Mouse (Mus musculus) layer of hippocampus, postnatal 25 days (tissue): ENCODE results near the gene Hscb. TPM values are rescaled to one million over a fixed set of nuclear protein-coding genes. Genes with fewer than 3 reads are reported as not detected.

ENCODE experiments used
- DNase-seq, 2 experiments: peaks; one replicate each; pipeline ENCODE4 v3.0.0; 2022; ENCODE audit warnings: mixed read lengths in 2 of 2, low spot score in 1 of 2; ENCODE audit errors: extremely low spot score in 1 of 2
- total RNA-seq, 2 experiments: library from RNA; stranded (reverse); gene quantifications; 2 replicates each; pipeline ENCODE4 v1.2.3; 2021

Hscb gene
- total RNA-seq, 2 experiments from 2014 or later = 10.4 to 11.1 TPM

- no peak for DNase-seq
Measured at GRCm38 (mm10) chr5:110783150-110783549, 56.4 kb downstream of the Hscb start.

GRCm38 (mm10) chr5:110781529-110782238 lies 57.9 kb downstream of the Hscb start:
- DNase-seq = no peak

- DNase-seq = no peak
Measured at GRCm38 (mm10) chr5:110780761-110781528, 58.6 kb downstream of the Hscb start.

- peak; percentile 81 to 91 for DNase-seq
Measured at GRCm38 (mm10) chr5:110779998-110780760, 59.4 kb downstream of the Hscb start, which contains the start of gene Pus1. TSS of gene Pus1 (minus strand) at chr5:110780659.

- no peak for DNase-seq
Measured at GRCm38 (mm10) chr5:110779276-110779997, 60.1 kb downstream of the Hscb start.

Other genes starting within 250 kb of the Hscb start
- gene Noc4l, start 186.4 kb downstream of the Hscb start, total RNA-seq = 10 to 100 TPM; 29.1 to 29.5 TPM
- gene Ddx51, start 186.3 kb downstream of the Hscb start, total RNA-seq = 10 to 100 TPM; 24.1 to 34.6 TPM
- gene Ep400, start 69.1 kb downstream of the Hscb start, total RNA-seq = 100 to 1,000 TPM in 1 of 2 experiments, 10 to 100 TPM in 1; 91.9 to 107 TPM
- gene Pus1, start 59.1 kb downstream of the Hscb start, total RNA-seq = 10 to 100 TPM; 18.0 to 19.2 TPM
- gene Ulk1, start 29.7 kb downstream of the Hscb start, total RNA-seq = 10 to 100 TPM; 65.8 to 68.9 TPM
- 1 to 10 TPM; 1.2 to 2.2 TPM for gene Chek2, start 202 bp upstream of the Hscb start, total RNA-seq
- 10 to 100 TPM; 11.3 to 13.3 TPM for gene Ttc28, start 40.0 kb upstream of the Hscb start, total RNA-seq